Mouse (Mus musculus) myocyte (in vitro differentiated cells): Measurements from ENCODE around the gene Cfap65. TPM values are rescaled to one million over a fixed set of nuclear protein-coding genes. Genes with fewer than 3 reads are reported as not detected.

Experiments used
- H3K27me3 ChIP-seq: one replicate; pipeline ENCODE4 v1.6.1; 2011; ENCODE audit not compliant: control insufficient read depth, insufficient read depth, insufficient read length
- H3K36me3 ChIP-seq: one replicate; pipeline ENCODE4 v1.6.1; 2011; ENCODE audit not compliant: control insufficient read depth, insufficient read depth
- H3K4me2 ChIP-seq: one replicate; pipeline ENCODE4 v1.6.1; 2011; ENCODE audit warnings: low read depth, control low read depth
- H3K4me3 ChIP-seq: one replicate; pipeline ENCODE4 v1.5.1; 2011; ENCODE audit warnings: mild to moderate bottlenecking, control low read depth, moderate library complexity
- H3K79me2 ChIP-seq: one replicate; pipeline ENCODE4 v1.6.1; 2011; ENCODE audit not compliant: control insufficient read depth, insufficient read depth
- H3ac ChIP-seq: one replicate; pipeline ENCODE4 v1.6.1; 2011; ENCODE audit not compliant: control insufficient read depth, insufficient read length
- CEBPB ChIP-seq: IDR thresholded peaks from 2 replicates; pipeline ENCODE4 v1.6.1; 2011; ENCODE audit warnings: mild to moderate bottlenecking, moderate library complexity; ENCODE audit not compliant: poor library complexity, insufficient read depth, severe bottlenecking
- E2F4 ChIP-seq: IDR thresholded peaks from one replicate; pipeline ENCODE4 v1.6.1; 2011; ENCODE audit warnings: mild to moderate bottlenecking, control low read depth, moderate library complexity; ENCODE audit not compliant: insufficient read depth
- MAX ChIP-seq: IDR thresholded peaks from one replicate; pipeline ENCODE4 v1.6.1; 2011; ENCODE audit warnings: low read depth, mild to moderate bottlenecking, control low read depth
- MYOD1 ChIP-seq, 3 experiments: IDR thresholded peaks; one replicate each; pipeline ENCODE4 v1.6.1; 2011; ENCODE audit warnings: control low read depth in 2 of 3, low read depth in 2 of 3, mild to moderate bottlenecking in 2 of 3, moderate library complexity in 1 of 3; ENCODE audit not compliant: insufficient read length in 2 of 3, control insufficient read depth in 1 of 3
- MYOG ChIP-seq, 3 experiments: IDR thresholded peaks; one replicate each; pipeline ENCODE4 v1.6.1; 2011; ENCODE audit warnings: control low read depth in 2 of 3, low read depth in 2 of 3, mild to moderate bottlenecking in 2 of 3; ENCODE audit not compliant: insufficient read length in 2 of 3, control insufficient read depth in 1 of 3, insufficient read depth in 1 of 3
- POLR2A ChIP-seq: IDR thresholded peaks from one replicate; pipeline ENCODE4 v1.6.1; 2011; ENCODE audit warnings: low read depth, mild to moderate bottlenecking, control low read depth, moderate library complexity; ENCODE audit not compliant: insufficient read length
- POLR2AphosphoS2 ChIP-seq: IDR thresholded peaks from one replicate; pipeline ENCODE4 v1.6.1; 2011; ENCODE audit warnings: low read depth, control low read depth; ENCODE audit not compliant: insufficient read length
- REST ChIP-seq: IDR thresholded peaks from one replicate; pipeline ENCODE4 v1.6.1; 2011; ENCODE audit warnings: mild to moderate bottlenecking, control low read depth, moderate library complexity; ENCODE audit not compliant: insufficient read depth, insufficient read length
- SRF ChIP-seq: IDR thresholded peaks from one replicate; pipeline ENCODE4 v1.6.1; 2011; ENCODE audit warnings: low read depth; ENCODE audit not compliant: control insufficient read depth, insufficient read length
- TCF12 ChIP-seq: IDR thresholded peaks from one replicate; pipeline ENCODE4 v1.6.1; 2011; ENCODE audit warnings: mild to moderate bottlenecking, control low read depth; ENCODE audit not compliant: poor library complexity, insufficient read depth, severe bottlenecking
- TCF3 ChIP-seq: IDR thresholded peaks from one replicate; pipeline ENCODE4 v1.6.1; 2011; ENCODE audit warnings: low read depth, control low read depth; ENCODE audit not compliant: insufficient read length
- USF1 ChIP-seq: IDR thresholded peaks from one replicate; pipeline ENCODE4 v1.6.1; 2011; ENCODE audit warnings: low read depth, mild to moderate bottlenecking, control low read depth, moderate library complexity
- polyA plus RNA-seq: library from polyadenylated mRNA; unstranded; fragments of >200 nt; fragmentation: generic; extraction: Trizol; gene quantifications from one replicate; pipeline ENCODE4 v1.2.1, GENCODE M21; 2012; ENCODE audit warnings: missing spikeins

The Cfap65 gene
- polyA plus RNA-seq, 1 experiment, result not detected

DNA sequence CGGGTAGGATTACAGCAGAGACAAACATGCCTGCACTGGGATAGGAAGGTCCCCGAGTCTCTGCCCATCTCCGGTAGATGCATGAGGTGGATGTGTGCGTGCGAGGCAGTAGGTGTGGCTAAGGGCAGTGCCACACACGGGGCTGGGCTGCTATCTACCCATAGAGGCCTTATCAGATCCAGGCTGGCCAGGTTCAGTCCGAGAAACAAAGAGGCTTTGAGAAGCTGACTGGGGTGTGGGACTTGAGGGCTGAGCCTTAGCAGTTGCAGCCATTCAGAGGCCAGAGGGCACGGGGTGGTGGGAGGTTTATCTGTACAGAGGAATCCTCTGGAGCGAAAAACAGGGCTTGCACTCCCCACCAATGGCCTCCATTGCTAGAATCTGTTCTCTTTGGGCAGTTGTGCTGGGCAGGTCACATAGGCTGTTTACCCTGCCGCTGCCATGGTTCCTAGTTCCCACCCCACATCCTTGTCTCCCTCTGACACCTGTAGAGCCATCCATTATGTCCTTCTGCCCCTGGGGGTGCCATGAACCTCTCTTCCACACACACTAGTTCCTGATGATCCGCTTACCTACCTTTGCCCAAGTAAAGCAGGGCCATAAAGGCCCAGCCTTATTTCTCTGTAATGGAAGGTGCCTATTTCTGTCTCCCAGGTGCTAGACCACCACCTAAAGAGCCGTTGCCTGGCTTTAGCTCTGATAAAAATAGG is 6.4 kb upstream of the Cfap65 start:
- Histone ChIP-seq H3K27me3 (peaks cover 39% of the 10 kb centered on the region), H3K4me2 (no peak overlapping the region), H3K4me3 (no peak overlapping the region), H3K36me3 (no peaks in the 10 kb centered on the region), H3K79me2 (no peaks in the 10 kb centered on the region), H3ac (no peak overlapping the region)
- TF ChIP-seq MYOG (IDR thresholded peaks at IDR 0.05; ENCODE audit: control insufficient read depth in 1 of 3, insufficient read depth in 1 of 3, insufficient read length in 2 of 3, low read depth in 2 of 3) (no peak), E2F4 (no peak), REST (no peak)

GRCm38 (mm10) chr1:74939762-74940161 is 4.4 kb upstream of the Cfap65 start:
- no peak overlapping the region for H3ac ChIP-seq
- no peak for TF ChIP-seq TCF3
- peak; percentile 88 for TF ChIP-seq REST
- peaks cover 23% of the 10 kb centered on the region for H3K27me3 ChIP-seq
- H3K36me3 ChIP-seq, result no peaks in the 10 kb centered on the region
- H3K4me3 ChIP-seq, result no peak overlapping the region
- H3K4me2 ChIP-seq, result no peak overlapping the region
- H3K79me2 ChIP-seq, result no peaks in the 10 kb centered on the region

DNA sequence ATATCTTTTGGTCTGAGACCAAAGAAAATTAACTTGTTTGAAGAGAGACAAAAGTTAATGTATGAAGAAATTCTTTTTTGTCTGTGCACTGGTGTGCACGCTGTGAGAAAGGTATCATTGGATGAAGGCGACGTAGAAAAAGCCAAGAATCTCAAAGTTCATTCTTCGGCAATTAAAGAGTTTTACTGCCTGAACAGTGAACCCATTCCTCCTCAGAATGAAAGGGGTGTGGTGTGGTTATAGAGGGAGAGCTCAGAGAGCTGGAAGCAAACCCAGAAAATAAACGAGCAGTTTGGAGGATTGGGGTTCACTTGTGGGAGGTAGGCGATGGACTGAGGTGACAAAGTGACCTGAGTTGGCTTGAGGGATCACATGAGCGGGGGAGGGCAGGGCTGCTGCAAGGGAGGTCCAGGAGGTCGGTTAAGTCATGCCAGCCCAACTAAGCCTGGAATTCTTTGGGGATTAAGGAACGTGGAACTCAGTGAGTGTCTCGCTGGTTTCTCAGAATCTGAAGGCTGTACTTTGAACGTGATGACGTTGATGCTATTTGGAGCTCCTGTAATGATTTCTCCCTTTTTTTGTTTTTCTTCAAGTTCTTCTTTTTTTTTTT is 927 bp upstream of the Cfap65 start:
- Histone ChIP-seq H3K4me2 (no peak overlapping the region), H3K79me2 (no peaks in the 10 kb centered on the region), H3K36me3 (no peaks in the 10 kb centered on the region), H3ac (no peak overlapping the region), H3K27me3 (peaks cover 8% of the 10 kb centered on the region), H3K4me3 (no peak overlapping the region)
- TF ChIP-seq SRF (no peak), MAX (no peak), MYOD1 (IDR thresholded peaks at IDR 0.05; ENCODE audit: control insufficient read depth in 1 of 3, insufficient read length in 2 of 3, low read depth in 2 of 3) (no peak), POLR2AphosphoS2 (no peak), USF1 (no peak), TCF12 (no peak), E2F4 (no peak), CEBPB (no peak), POLR2A (no peak), MYOG (IDR thresholded peaks at IDR 0.05; ENCODE audit: control insufficient read depth in 1 of 3, insufficient read depth in 1 of 3, insufficient read length in 2 of 3, low read depth in 2 of 3) (no peak), REST (no peak), TCF3 (no peak)

DNA sequence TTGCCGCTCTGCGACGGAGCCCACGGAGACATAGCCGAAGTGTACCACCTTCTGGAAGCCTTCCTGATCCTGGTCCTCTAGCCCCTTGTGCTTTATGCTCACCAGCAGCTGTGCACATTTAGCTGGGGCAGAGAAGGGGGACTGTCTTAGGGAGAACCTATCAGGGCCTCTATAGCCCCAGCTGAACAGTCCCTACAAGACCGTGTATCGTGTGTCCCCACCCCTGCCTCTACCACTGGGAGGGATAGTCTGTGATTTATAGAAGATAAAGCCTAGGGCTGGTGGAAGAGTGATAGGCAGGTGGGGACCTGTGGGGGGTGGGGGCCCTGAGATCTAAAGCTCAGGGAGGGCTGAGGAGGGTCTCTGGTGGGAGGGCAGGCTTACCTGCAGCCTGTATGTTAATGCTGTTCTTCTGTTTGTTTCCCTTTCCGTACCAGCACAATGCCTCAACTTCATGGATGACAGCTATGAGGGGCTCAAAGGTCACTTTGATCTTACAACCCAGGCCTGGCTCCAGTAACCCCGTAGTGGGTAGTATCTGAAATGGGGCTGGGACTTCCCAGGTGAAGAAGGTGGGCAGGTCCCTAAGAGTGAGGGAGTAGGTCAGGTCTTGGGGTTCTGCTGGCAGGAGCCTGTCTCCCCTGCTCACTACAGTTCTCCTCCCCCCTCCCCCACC is 7.6 kb downstream of the Cfap65 start:
- Histone ChIP-seq H3K79me2 (no peaks in the 10 kb centered on the region), H3ac (no peak overlapping the region), H3K36me3 (no peaks in the 10 kb centered on the region), H3K27me3 (peaks cover 40% of the 10 kb centered on the region), H3K4me3 (no peak overlapping the region), H3K4me2 (no peak overlapping the region)
- TF ChIP-seq TCF3 (no peak), CEBPB (no peak), USF1 (no peak), REST (no peak), POLR2AphosphoS2 (no peak), MYOD1 (IDR thresholded peaks at IDR 0.05; ENCODE audit: control insufficient read depth in 1 of 3, insufficient read length in 2 of 3, low read depth in 2 of 3) (no peak), MYOG (IDR thresholded peaks at IDR 0.05; ENCODE audit: control insufficient read depth in 1 of 3, insufficient read depth in 1 of 3, insufficient read length in 2 of 3, low read depth in 2 of 3) (no peak), SRF (no peak), TCF12 (no peak), POLR2A (no peak)

- H3K27me3 ChIP-seq, result peaks cover 48% of the 10 kb centered on the region
- no peak overlapping the region for H3ac ChIP-seq
- H3K4me3 ChIP-seq, result no peak overlapping the region
- no peak overlapping the region for H3K4me2 ChIP-seq
- H3K79me2 ChIP-seq, result no peaks in the 10 kb centered on the region
- H3K36me3 ChIP-seq, result no peaks in the 10 kb centered on the region
- TF ChIP-seq MYOG (IDR thresholded peaks at IDR 0.05; ENCODE audit: control insufficient read depth in 1 of 3, insufficient read depth in 1 of 3, insufficient read length in 2 of 3, low read depth in 2 of 3) (no peak), MYOD1 (IDR thresholded peaks at IDR 0.05; ENCODE audit: control insufficient read depth in 1 of 3, insufficient read length in 2 of 3, low read depth in 2 of 3) (no peak), USF1 (no peak), TCF3 (no peak), REST (no peak), SRF (no peak), POLR2A (no peak), CEBPB (no peak), POLR2AphosphoS2 (no peak), MAX (no peak), E2F4 (no peak), TCF12 (no peak)
Measured at GRCm38 (mm10) chr1:74926721-74927120, 8.7 kb downstream of the Cfap65 start.
